Mouse (Mus musculus) erythroblast, embryonic 14.5 days (primary cell): ENCODE data around the gene Actn4.

Source experiments
- GATA1 ChIP-seq: IDR thresholded peaks from 2 replicates; pipeline ENCODE4 v1.6.1; 2012; ENCODE audit warnings: low read length, inconsistent platforms, mixed read lengths
- TAL1 ChIP-seq: IDR thresholded peaks from 3 replicates; pipeline ENCODE4 v1.6.1; 2012; ENCODE audit warnings: low read length, inconsistent platforms, mixed read lengths

GRCm38 (mm10) chr7:28971029-28971428 is 8.9 kb upstream of the Actn4 start:
- TF ChIP-seq GATA1 (no peak), TAL1 (no peak)
